Mouse (Mus musculus): ENCODE measurements at regions not wholly inside any gene's neighbourhood (a gene's known extent, or its start where the extent isn't known, plus 50 kb on each side); places are given as distances from the start of the nearest gene placed in this dataset.
A peak's percentile ranks its signal among the peaks of the same experiment; 100 is the strongest.

DNA sequence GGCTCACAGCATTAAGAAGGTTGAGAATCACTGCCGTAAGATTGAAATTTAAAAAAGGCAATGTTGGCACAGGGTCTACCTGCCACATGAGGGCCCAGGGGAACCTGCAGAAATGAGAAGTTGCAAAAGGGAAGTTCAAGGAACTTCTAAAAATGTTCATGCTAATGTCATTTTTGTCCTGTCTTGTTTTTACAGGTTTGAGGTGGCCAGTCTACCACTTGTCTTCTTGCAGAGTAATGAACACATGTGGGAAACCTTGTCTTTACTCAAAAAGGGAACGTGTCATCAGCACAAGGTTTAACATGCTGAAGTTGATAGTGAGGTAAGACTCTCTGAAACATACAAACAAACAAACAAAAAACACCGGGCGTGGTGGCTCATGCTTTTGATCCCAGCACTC is 71.4 kb upstream of the Nanos1 start:
- H3K27ac ChIP-seq (ENCODE audit: insufficient read depth, low read depth), result no peak overlapping the region
- no peaks in the 10 kb centered on the region for H3K9me3 ChIP-seq (replicated peaks; ENCODE audit: low read length)
- H3K4me1 ChIP-seq (ENCODE audit: control insufficient read depth in 1 of 2, insufficient read depth in 2 of 2), result peaks cover 17 to 67% of the 10 kb centered on the region in 2 experiments
- TF ChIP-seq TCF12 (IDR thresholded peaks at IDR 0.05; ENCODE audit: low read depth, low read length), result peak; percentile 72
- no peak for TF ChIP-seq MAZ (IDR thresholded peaks at IDR 0.05; ENCODE audit: low read depth, low read length)
- peak; percentile 93 for TF ChIP-seq IRF4 (IDR thresholded peaks at IDR 0.05; ENCODE audit: low read depth, low read length)
- TF ChIP-seq POLR2A (IDR thresholded peaks at IDR 0.05; ENCODE audit: low read depth, low read length), result no peak
- peak; percentile 76 for TF ChIP-seq JUN (IDR thresholded peaks at IDR 0.05; ENCODE audit: insufficient read depth, low read depth, low read length)
- no peak for TF ChIP-seq TBP (conservative IDR thresholded peaks at IDR 0.05; ENCODE audit: low read depth, low read length)
- peak; percentile 19; the same call in 1 of the 2 replicates for TF ChIP-seq HCFC1 (IDR thresholded peaks at IDR 0.05; ENCODE audit: low read depth, low read length)
- TF ChIP-seq MXI1 (IDR thresholded peaks at IDR 0.05; ENCODE audit: low read depth, low read length), result 0 out of 2 replicates have a peak, but pooled peaks have one; percentile 46
- peak in 1 of 2 experiments; percentile 18; a peak in 2 of 4 replicates for TF ChIP-seq CTCF (conservative IDR thresholded peaks at IDR 0.05 in 1 of 2, IDR thresholded peaks at IDR 0.05 in 1 of 2; ENCODE audit: low read depth in 2 of 2, low read length in 2 of 2)
- peak; percentile 71 for TF ChIP-seq MAX (IDR thresholded peaks at IDR 0.05; ENCODE audit: low read length)
- TF ChIP-seq ZC3H11A (IDR thresholded peaks at IDR 0.05; ENCODE audit: low read depth, low read length), result no peak
- no peak for TF ChIP-seq PAX5 (IDR thresholded peaks at IDR 0.05; ENCODE audit: low read length)
- peak; percentile 83 for TF ChIP-seq JUND (conservative IDR thresholded peaks at IDR 0.05; ENCODE audit: low read depth, low read length)
- TF ChIP-seq CHD1 (IDR thresholded peaks at IDR 0.05; ENCODE audit: low read depth, low read length), result no peak
- TF ChIP-seq GABPA (IDR thresholded peaks at IDR 0.05; ENCODE audit: insufficient replicate concordance, low read depth, low read length), result no peak
- no peak for TF ChIP-seq UBTF (IDR thresholded peaks at IDR 0.05; ENCODE audit: low read depth, low read length)
- peak; percentile 94 for TF ChIP-seq MEF2A (IDR thresholded peaks at IDR 0.05; ENCODE audit: borderline replicate concordance, low read depth, low read length)
- peak; percentile 10 for TF ChIP-seq RAD21 (IDR thresholded peaks at IDR 0.05; ENCODE audit: low read depth, low read length)
- TF ChIP-seq SMC3 (IDR thresholded peaks at IDR 0.05; ENCODE audit: low read depth, low read length), result 0 out of 2 replicates have a peak, but pooled peaks have one; percentile 6
- peak; percentile 93 for TF ChIP-seq ETS1 (conservative IDR thresholded peaks at IDR 0.05; ENCODE audit: low read depth, low read length)
- TF ChIP-seq MAFK (IDR thresholded peaks at IDR 0.05; ENCODE audit: insufficient replicate concordance, low read length), result peak; percentile 76; the same call in 1 of the 2 replicates
- TF ChIP-seq ELF1 (IDR thresholded peaks at IDR 0.05; ENCODE audit: low read depth, low read length), result no peak; the same call in 1 of the 2 replicates
- no peak for TF ChIP-seq ZMIZ1 (IDR thresholded peaks at IDR 0.05; ENCODE audit: low read depth, low read length)
- TF ChIP-seq KAT2A (IDR thresholded peaks at IDR 0.05; ENCODE audit: insufficient replicate concordance, low read length), result no peak
- no peak; the same call in 1 of the 2 replicates for TF ChIP-seq ZNF384 (IDR thresholded peaks at IDR 0.05; ENCODE audit: low read depth, low read length)
- TF ChIP-seq CHD2 (IDR thresholded peaks at IDR 0.05; ENCODE audit: low read length), result 0 out of 2 replicates have a peak, but pooled peaks have one; percentile 42
- no peak for TF ChIP-seq ZKSCAN1 (IDR thresholded peaks at IDR 0.05; ENCODE audit: borderline replicate concordance, low read depth, low read length)
- TF ChIP-seq SIN3A (IDR thresholded peaks at IDR 0.05; ENCODE audit: low read length), result peak; percentile 79
- TF ChIP-seq MYC (IDR thresholded peaks at IDR 0.05; ENCODE audit: low read depth, low read length), result peak; percentile 85
- no peak for TF ChIP-seq NRF1 (IDR thresholded peaks at IDR 0.05; ENCODE audit: low read depth, low read length)
- TF ChIP-seq USF1 (IDR thresholded peaks at IDR 0.05; ENCODE audit: low read depth, low read length), result no peak
- peak; percentile 62 for TF ChIP-seq RCOR1 (conservative IDR thresholded peaks at IDR 0.05; ENCODE audit: low read depth, low read length)
- no peak for TF ChIP-seq E2F4 (IDR thresholded peaks at IDR 0.05; ENCODE audit: insufficient replicate concordance, low read depth, low read length)
- TF ChIP-seq USF2 (conservative IDR thresholded peaks at IDR 0.05; ENCODE audit: low read depth, low read length), result no peak
- TF ChIP-seq NELFE (IDR thresholded peaks at IDR 0.05; ENCODE audit: low read depth, low read length), result no peak
- peak; percentile 89 for TF ChIP-seq BHLHE40 (IDR thresholded peaks at IDR 0.05; ENCODE audit: low read depth, low read length)
- TF ChIP-seq EP300 (IDR thresholded peaks at IDR 0.05; ENCODE audit: low read length), result peak; percentile 92
- no peak for TF ChIP-seq POLR2AphosphoS2 (IDR thresholded peaks at IDR 0.05; ENCODE audit: low read depth, low read length)
- dilution Hi-C loops (cut with MboI; ENCODE audit: extremely low pct_ligation_motif_present, extremely low pct_unique_long_range_greater_than_20kb, low sequenced_read_pairs), result no loop called here
- in situ Hi-C loops (cut with MboI; ENCODE audit: low pct_ligation_motif_present, low pct_unique_long_range_greater_than_20kb, low sequenced_read_pairs), result no loop called here
- DNase-seq (ENCODE audit: extremely low read depth), result peak; percentile 76
- H3K9ac ChIP-seq (ENCODE audit: insufficient read depth, low read depth), result no peak overlapping the region
- H3K79me2 ChIP-seq (replicated peaks; ENCODE audit: control insufficient read depth, extremely low read depth, insufficient read depth, poor library complexity, severe bottlenecking), result no peaks in the 10 kb centered on the region
- H3K27me3 ChIP-seq (replicated peaks), result no peaks in the 10 kb centered on the region
- H3K36me3 ChIP-seq (replicated peaks in 1 of 2; ENCODE audit: control insufficient read depth in 1 of 2, insufficient read depth in 1 of 2, low read length in 1 of 2), result no peaks in the 10 kb centered on the region
- H3K4me2 ChIP-seq (ENCODE audit: insufficient read depth, low read depth, poor library complexity, severe bottlenecking), result peak overlapping the region; percentile 79
- no peak overlapping the region for H3K4me3 ChIP-seq (replicated peaks in 1 of 3; ENCODE audit: low read depth in 2 of 3, low read length in 2 of 3, poor library complexity in 1 of 3)
